Mouse (Mus musculus): Measurements from ENCODE around the gene Tmem183a. TPM values are rescaled to one million over a fixed set of nuclear protein-coding genes. Genes with fewer than 3 reads are reported as not detected.

Tmem183a gene
- total and polyA plus RNA-seq, 2 experiments from 2014 or later = 123 to 184 TPM

GRCm38 (mm10) chr1:134339757-134340619 lies 21.8 kb downstream of the Tmem183a start:
- no peaks in the 10 kb centered on the region for H3K4me1 ChIP-seq (ENCODE audit: insufficient read depth)
- no peak overlapping the region for H3K9ac ChIP-seq
- H3K9me3 ChIP-seq (ENCODE audit: low read length) = no peaks in the 10 kb centered on the region
- 96% methylated on average over 18 of the region's 18 CpGs for WGBS
- no peak overlapping the region for H3K27ac ChIP-seq (ENCODE audit: low read depth, low read length)
- H3K4me2 ChIP-seq (ENCODE audit: low read depth) = no peak overlapping the region
- no peaks in the 10 kb centered on the region for H3K36me3 ChIP-seq (ENCODE audit: insufficient read depth)
- DNase-seq = no peak
- no peak for TF ChIP-seq CTCF (IDR thresholded peaks at IDR 0.05; ENCODE audit: low read depth)
- no peaks in the 10 kb centered on the region for H3K27me3 ChIP-seq (ENCODE audit: insufficient read depth, low read length)
- H3K4me3 ChIP-seq (ENCODE audit: low read depth, low read length) = no peak overlapping the region
- no peak for ATAC-seq

- WGBS = 95% methylated on average over 7 of the region's 7 CpGs
Observed at GRCm38 (mm10) chr1:134339162-134339561, 22.6 kb downstream of the Tmem183a start.

GRCm38 (mm10) chr1:134336958-134337710 lies 24.6 kb downstream of the Tmem183a start:
- 77% methylated on average over 11 of the region's 11 CpGs for WGBS
- no peaks in the 10 kb centered on the region for H3K36me3 ChIP-seq (ENCODE audit: insufficient read depth)
- no peak for ATAC-seq
- no peaks in the 10 kb centered on the region for H3K4me1 ChIP-seq (ENCODE audit: insufficient read depth)
- H3K9ac ChIP-seq = no peak overlapping the region
- H3K4me2 ChIP-seq (ENCODE audit: low read depth) = no peak overlapping the region
- H3K9me3 ChIP-seq (ENCODE audit: low read length) = no peaks in the 10 kb centered on the region
- no peaks in the 10 kb centered on the region for H3K27me3 ChIP-seq (ENCODE audit: insufficient read depth, low read length)
- no peak overlapping the region for H3K27ac ChIP-seq (ENCODE audit: low read depth, low read length)
- no peak overlapping the region for H3K4me3 ChIP-seq (ENCODE audit: low read depth, low read length)
- no peak for DNase-seq
- TF ChIP-seq CTCF (IDR thresholded peaks at IDR 0.05; ENCODE audit: low read depth) = no peak

More at GRCm38 (mm10) chr1:134339162-134339561, 22.6 kb downstream of the Tmem183a start:
- H3K4me1 ChIP-seq (ENCODE audit: insufficient read depth) = no peaks in the 10 kb centered on the region
- no peaks in the 10 kb centered on the region for H3K36me3 ChIP-seq (ENCODE audit: insufficient read depth)
- H3K27me3 ChIP-seq (ENCODE audit: insufficient read depth, low read length) = no peaks in the 10 kb centered on the region
- H3K9me3 ChIP-seq (ENCODE audit: low read length) = no peaks in the 10 kb centered on the region
- no peak overlapping the region for H3K4me2 ChIP-seq (ENCODE audit: low read depth)
- no peak for ATAC-seq
- TF ChIP-seq CTCF (IDR thresholded peaks at IDR 0.05; ENCODE audit: low read depth) = no peak
- DNase-seq = no peak
- H3K27ac ChIP-seq (ENCODE audit: low read depth, low read length) = no peak overlapping the region
- no peak overlapping the region for H3K4me3 ChIP-seq (ENCODE audit: low read depth, low read length)
- H3K9ac ChIP-seq = no peak overlapping the region

GRCm38 (mm10) chr1:134335924-134336810 lies 25.6 kb downstream of the Tmem183a start:
- no peaks in the 10 kb centered on the region for H3K27me3 ChIP-seq (ENCODE audit: insufficient read depth, low read length)
- H3K27ac ChIP-seq (ENCODE audit: low read depth, low read length) = peak overlapping the region; percentile 35; the same call in 1 of the 2 replicates
- no peak overlapping the region for H3K9ac ChIP-seq
- H3K9me3 ChIP-seq (ENCODE audit: low read length) = no peaks in the 10 kb centered on the region
- ATAC-seq = peak; percentile 75; the same call in 1 of the 2 replicates
- peak; percentile 50 for DNase-seq
- no peak overlapping the region for H3K4me3 ChIP-seq (ENCODE audit: low read depth, low read length)
- no peak for TF ChIP-seq CTCF (IDR thresholded peaks at IDR 0.05; ENCODE audit: low read depth)
- H3K4me1 ChIP-seq (ENCODE audit: insufficient read depth) = no peaks in the 10 kb centered on the region
- H3K36me3 ChIP-seq (ENCODE audit: insufficient read depth) = no peaks in the 10 kb centered on the region
- WGBS = 85% methylated on average over 12 of the region's 12 CpGs
- H3K4me2 ChIP-seq (ENCODE audit: low read depth) = no peak overlapping the region

GRCm38 (mm10) chr1:134335211-134335923 lies 26.4 kb downstream of the Tmem183a start:
- Histone ChIP-seq H3K27me3 (ENCODE audit: insufficient read depth, low read length) (no peaks in the 10 kb centered on the region), H3K4me1 (ENCODE audit: insufficient read depth) (no peaks in the 10 kb centered on the region), H3K4me2 (ENCODE audit: low read depth) (no peak overlapping the region), H3K9me3 (ENCODE audit: low read length) (no peaks in the 10 kb centered on the region), H3K27ac (ENCODE audit: low read depth, low read length) (no peak overlapping the region), H3K4me3 (ENCODE audit: low read depth, low read length) (no peak overlapping the region), H3K36me3 (ENCODE audit: insufficient read depth) (no peaks in the 10 kb centered on the region), H3K9ac (no peak overlapping the region)
- ATAC-seq = peak; percentile 82
- TF ChIP-seq CTCF (IDR thresholded peaks at IDR 0.05; ENCODE audit: low read depth) = no peak
- peak; percentile 62 for DNase-seq
- 65% methylated on average over 13 of the region's 13 CpGs for WGBS
